Mouse (Mus musculus) T-helper 2 cell (primary cell): ENCODE results near the gene Ero1lb.

ENCODE experiments used
- in situ Hi-C: fragments of 300-600 bp; cut with MboI, MseI; formaldehyde crosslinking; loops from one replicate; pipeline ENCODE4 v1.15.1; 2025; ENCODE audit warnings: high pct_unique_total_duplicates

Gene Ero1lb

DNA sequence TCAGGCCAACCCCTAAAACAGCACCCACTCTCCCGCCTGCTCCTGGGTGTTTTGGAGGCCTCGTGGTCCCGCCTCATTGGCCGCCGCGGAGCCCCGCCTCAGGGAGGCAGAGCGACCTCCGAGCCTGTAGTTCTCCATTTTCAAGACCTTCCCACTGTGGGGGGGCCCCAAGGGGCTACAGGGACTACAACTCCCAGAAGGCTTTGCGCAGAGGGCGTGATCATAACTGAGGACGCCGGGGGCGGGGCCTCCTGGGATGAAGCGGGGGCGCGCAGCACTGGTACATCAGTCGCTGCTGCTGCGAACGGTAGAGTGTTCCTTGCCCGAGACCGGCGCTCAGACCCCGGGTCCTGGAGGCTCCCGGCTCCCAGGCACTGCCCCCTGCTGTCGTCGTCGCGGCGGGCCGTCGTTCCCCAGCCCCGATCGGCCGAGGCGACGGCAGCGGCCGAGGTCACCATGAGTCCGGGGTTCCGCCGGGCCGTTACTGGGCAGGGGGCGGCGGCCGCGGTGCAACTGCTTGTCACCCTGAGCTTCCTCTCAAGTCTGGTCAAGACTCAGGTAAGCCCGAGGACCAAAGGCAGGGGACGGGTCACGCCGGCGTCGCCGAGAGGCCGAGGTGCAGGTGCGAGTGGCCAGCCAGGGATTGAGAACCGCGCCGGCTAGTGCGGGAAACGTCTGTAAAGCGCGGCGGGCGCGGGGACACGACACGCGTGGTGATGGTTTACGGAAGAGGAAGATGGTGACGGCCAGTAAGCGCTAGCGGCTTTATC is at the start of gene Ero1lb:
Gene Ero1lb (plus strand): TSS at position 254 of the 770 bp plus-strand sequence.
- in situ Hi-C loops = loop anchor here (5.0 kb wide), 1 partner anchor 99 kb away; no protein-coding TSS in a partner anchor

DNA sequence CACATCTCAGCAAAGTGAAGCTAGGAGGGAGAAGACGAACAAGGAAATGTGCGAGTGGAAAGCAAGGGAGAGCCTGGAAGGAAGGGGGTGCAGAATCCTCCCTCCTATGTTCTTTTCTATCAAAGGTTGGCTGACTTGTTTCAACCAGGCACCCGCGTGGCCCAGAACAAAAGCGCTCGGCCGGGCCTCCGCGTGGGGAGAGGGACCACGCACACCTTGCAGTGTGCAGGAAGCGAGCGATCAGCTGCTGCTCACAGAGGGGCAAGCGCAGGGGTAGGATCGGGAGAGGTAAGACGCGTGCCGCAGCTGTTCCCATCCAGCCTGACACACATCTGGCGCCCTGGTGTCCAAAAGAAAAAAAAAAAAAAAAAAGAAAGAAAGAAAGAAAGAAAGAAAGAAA is 46.3 kb upstream of the Ero1lb start:
- in situ Hi-C loops = loop anchor here (5.0 kb wide), 1 partner anchor 37 kb away; no protein-coding TSS in a partner anchor

DNA sequence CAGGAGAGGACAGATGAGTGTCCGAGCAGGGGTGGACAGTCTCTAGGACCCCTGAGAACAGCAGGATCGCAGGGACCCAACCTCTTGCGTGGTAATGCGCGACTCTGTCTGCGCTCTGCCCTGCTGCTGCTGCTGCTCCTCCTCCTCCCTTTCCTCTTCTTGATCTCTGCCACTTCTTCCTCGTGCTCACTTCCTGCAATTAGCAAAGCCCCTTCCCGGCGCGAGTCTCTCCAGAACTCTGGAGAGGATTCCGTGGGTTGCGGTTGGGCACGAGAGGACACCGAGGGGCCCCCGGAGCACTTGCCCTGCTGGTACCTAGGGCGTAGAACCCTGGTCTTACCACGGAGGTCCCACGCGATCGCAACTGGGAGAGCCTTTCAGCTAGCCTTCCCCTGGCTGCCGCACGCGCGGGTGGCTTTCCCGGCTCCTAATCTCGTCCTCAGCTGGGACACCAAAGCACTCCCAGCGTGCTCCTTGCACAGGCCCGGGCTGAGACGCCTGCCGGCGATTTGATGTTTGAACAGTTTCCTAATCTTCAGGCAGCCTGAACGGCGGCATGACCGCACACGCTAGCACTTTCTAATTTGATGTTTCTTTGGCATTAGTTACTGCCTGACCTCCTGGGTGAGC is 45.6 kb upstream of the Ero1lb start, which contains the start of gene Edaradd:
Gene Edaradd (minus strand): TSS at position 484 of the 630 bp plus-strand sequence.
- in situ Hi-C loops = loop anchor here (5.0 kb wide), 1 partner anchor 38 kb away; no protein-coding TSS in a partner anchor

- in situ Hi-C loops = no loop called here
Measured at GRCm38 (mm10) chr13:12522346-12522745, 43.3 kb upstream of the Ero1lb start.

GRCm38 (mm10) chr13:12525678-12526077 is 40.0 kb upstream of the Ero1lb start:
- in situ Hi-C loops = no loop called here

DNA sequence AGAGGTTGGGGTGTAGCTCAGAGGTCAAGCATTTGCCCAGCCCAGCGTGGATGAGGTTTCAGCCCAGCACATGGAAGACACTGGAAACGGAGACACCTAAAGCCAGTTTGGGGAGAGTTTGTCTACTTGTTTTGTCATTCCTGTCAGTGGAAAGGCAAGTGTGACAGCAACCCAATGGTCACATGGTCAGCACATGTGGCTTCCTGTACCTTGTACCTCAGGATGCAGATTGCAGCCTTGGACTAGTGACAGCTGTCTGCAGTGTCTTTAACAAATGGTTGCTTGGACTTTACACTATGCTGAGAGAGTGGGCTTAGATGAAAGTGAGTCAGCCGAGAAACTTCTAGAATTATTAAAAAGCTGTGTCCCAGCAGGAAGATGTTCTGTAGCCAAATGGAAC is 31.0 kb upstream of the Ero1lb start:
- in situ Hi-C loops = no loop called here

GRCm38 (mm10) chr13:12537971-12538370 is 27.7 kb upstream of the Ero1lb start:
- in situ Hi-C loops = no loop called here

DNA sequence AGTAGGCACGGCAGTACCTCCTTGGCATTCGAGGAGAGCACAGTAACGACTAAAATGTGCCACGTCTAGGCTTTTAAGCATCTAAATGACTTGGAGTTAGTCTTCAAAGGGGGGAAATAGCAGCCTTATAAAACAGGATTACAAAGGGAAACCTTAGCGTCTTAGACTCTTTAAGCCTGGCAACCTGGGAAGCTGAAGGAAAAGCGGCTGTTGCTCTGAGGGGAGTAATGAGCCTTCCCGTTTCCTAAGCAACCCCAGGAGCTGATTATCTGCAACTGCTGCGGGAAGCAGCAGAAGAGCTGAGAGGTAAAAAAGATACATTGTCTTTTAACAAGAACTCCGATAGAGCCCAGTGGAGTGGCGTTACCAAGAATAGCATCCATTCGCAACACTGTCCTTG is 26.0 kb upstream of the Ero1lb start:
- in situ Hi-C loops = no loop called here

DNA sequence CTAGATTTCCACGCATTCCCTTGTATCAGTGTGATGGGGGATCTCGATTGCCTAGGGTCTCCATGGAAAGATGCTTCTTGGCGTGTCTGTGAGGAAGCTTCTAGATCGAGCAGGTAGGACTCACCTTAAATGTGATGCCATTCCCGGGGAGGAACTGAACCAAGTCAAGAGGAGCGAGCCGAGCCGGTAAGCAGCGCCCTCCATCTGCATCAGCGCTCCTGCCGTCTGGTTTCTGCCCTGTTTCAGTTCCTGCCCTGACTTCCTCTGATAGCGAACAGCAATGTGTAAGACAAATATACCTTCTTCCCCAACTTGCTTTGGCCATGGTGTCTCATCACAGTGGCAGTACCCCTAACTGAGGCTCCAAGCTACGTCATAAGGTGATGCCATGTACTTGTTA is 25.6 kb upstream of the Ero1lb start:
- in situ Hi-C loops = no loop called here

DNA sequence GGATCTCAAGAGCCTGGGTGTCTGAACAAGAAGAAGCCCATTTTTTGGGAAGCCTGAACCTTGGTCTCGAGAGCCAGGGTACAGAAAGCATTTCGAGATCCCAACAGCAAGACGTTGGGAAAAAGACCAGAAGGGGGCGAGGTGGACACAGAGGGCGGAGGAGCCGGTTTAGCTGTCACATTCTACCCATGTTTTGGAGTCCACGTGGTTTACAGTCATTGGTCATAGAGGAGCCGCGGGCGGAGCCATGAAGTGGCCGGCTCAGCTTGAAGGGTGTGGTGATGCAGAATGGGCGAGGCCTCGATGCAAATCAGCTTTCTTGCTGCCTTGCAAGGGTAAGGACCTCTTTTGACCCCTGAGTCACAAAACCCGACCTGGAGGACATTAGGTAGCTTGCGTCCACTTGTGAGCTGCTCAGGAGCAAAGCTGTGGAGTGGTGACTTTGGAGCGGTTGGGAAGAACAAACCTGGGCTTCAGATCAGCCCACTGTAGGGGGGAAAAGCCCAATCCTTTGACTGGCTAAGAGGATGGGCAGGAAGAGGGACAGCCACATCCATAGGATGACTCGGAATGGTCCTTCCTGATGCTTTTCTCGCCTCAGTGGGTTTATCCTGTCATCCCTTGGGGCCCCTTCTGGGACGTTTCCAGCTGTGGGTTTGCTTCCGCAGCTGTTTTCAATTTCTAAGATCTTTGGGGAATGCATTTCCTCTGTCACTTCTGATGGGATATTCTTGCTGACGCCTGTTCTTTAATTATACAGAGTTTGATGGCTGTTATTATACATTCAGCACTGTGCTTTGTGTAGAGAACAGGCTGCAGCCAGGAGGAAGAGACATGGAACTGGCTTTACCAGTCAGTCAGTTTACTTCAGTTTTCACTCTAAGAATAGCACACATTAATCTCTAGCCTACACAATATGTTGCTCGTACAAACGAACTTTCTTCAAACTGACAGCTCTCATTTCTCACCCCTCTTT is 23.4 kb upstream of the Ero1lb start:
- in situ Hi-C loops = no loop called here

- in situ Hi-C loops = no loop called here
Measured at GRCm38 (mm10) chr13:12543246-12543645, 22.4 kb upstream of the Ero1lb start.

- in situ Hi-C loops = no loop called here
Measured at GRCm38 (mm10) chr13:12543880-12544568, 21.6 kb upstream of the Ero1lb start.

DNA sequence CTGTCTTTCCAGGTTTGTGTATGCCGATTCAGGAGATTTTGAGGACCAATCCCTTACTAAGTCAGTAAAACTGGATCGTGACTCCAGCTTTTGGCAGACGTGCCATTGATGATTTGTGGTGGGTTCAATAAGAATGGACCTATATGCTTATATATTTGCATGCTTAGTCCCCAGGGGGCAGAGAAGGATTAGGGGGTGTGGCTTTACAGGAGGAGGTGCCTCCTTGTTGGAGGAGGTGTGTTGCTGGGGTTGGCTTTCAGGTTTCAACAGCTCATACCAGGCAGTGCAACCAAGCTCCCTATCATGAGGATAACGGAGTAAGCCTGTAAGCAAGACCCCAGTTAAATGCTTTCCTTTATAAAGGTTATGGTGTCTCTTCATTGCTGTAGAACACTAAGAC is 11.5 kb upstream of the Ero1lb start:
- in situ Hi-C loops = no loop called here

DNA sequence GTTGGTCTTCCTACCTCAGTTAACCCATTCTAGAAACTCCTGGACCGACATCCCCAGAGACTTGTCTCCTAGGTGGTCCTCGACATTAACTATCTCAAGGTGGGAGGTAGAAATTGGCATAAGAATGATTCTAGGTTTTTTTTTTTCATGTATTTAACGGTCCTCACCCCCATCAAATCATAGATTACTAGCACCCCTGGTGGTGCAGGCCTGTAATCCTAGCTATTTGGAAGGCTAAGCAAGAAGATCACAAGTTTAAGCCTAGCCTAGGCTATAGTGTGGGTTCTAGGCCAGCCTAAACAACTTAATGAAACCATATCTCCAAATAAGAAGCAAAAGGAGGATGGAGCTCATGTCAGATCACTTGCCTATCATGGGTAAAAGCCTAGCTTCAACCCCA is 6.6 kb upstream of the Ero1lb start:
- in situ Hi-C loops = no loop called here

DNA sequence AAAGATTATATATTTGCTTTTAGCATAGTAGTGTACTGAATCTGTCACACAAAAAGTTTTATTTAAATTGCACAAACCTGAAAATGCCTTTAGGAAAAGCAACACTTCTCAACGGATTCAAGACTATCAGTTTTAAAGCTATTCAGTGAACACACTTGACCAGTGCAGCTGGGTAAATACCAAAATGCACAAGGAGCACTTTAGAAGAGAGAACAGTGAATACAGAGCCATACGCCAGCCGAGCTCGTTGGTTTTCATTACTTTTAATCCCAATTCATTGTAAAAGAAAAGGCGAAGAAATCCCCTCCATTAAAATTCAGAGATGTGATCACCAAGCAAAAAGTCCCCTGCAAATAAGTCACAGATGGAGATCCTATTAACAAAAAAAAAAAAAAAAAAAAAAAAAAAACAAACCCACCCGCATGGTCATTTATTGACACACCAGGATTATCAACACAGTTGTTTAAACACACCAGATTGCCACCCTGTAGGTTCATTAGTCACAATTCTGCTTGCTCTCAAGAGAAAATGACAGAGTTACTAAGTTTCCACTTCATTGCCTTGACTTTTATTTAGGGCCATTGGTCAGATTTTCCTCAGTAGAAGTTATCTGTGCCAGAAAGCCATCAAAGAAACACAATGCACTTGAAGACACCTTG is 6.1 kb upstream of the Ero1lb start:
- in situ Hi-C loops = no loop called here

DNA sequence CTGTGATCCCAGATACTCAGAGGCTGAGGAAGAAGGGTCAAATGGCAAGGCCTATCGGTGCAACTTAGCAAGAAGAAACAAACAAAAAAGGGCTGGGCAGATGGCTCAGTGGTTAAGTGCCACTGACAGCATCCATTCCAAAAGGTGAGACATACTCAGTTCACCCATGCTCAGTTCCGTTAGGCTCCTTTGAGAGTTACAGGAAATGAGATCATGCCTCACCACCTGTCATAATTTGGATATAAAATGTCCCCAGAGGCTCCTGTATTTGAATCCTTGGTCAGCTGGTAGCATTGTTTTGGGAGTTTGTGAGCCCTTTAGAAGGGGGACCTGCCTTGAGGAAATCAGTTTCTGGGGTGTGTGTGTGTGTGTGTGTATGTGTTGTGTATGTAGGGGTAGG is 3.9 kb upstream of the Ero1lb start:
- in situ Hi-C loops = no loop called here

DNA sequence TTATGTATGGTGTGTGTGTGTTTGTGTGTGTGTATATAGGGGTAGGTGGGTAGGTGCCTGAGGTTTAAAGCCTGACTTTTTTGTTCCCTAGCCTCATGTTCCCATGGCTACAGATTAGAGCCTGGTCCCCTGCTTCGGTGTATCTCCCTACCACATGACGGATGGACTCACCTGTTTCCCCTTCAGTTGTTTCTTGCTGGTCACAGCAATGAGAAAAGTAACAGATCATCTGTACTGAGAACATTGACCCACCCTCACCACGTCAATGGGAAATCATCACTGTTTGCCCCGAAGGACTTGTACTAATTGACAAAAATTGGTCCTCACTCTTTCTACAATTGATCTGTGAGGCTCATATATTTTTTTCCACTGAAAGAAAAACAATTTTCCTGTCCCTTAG is 3.4 kb upstream of the Ero1lb start:
- in situ Hi-C loops = no loop called here

- in situ Hi-C loops = loop anchor here (5.0 kb wide), 1 partner anchor 101 kb away; no protein-coding TSS in a partner anchor
Measured at GRCm38 (mm10) chr13:12567936-12568335, 2.3 kb downstream of the Ero1lb start.

DNA sequence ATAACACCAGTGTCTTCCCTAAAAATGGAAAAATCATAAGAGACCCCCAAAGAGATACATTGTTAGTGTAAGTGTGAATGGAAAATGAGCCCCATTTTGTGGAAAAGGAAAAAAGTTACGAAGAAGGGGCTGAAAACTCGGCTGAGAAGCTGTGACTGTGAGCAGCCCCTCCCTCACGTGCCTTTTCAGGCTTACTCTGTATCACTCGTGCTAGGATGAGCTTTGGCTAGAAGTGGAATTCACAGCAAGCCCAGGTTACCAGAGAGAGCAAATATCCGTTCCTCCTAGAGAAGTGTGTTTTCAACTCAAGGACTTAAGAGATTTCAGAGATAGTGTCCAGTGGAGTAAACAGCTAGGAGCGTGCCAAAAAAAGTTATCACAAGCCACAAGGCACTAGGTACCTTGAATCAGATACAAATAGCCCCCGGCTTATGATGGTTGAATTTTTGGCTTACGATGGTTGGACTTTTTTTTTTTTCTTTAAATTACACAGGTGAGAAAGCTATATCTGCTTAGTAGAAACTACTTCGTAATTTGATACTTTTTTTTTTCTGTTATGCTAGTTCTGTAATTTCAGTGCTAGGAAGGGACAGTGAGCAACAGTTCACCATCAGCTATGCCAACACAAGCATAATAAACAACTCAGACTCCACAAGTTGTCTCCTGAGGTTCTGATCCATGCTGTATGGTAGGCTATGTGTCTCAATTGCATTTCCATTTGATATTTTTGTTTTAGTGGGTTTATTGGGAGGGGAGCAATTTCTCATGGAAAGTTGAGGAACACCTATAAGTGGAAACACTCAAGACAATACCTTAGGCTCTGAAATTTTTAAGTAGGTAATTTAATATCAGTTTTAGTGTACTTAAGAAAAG is 3.2 kb downstream of the Ero1lb start:
- in situ Hi-C loops = loop anchor here (5.0 kb wide), 1 partner anchor 102 kb away; no protein-coding TSS in a partner anchor
